Mouse (Mus musculus) stomach, embryonic 16.5 days (tissue): Measurements from ENCODE around the gene Farp1. TPM values are rescaled to one million over a fixed set of nuclear protein-coding genes. Genes with fewer than 3 reads are reported as not detected.
A peak's percentile ranks its signal among the peaks of the same experiment; 100 is the strongest.

Experiments
- ATAC-seq: fragments of 200-750 bp; cut with Nextera tagmentation; 2 replicates; pipeline ENCODE4 v1.8.0; 2017; ENCODE audit warnings: moderate number of reproducible peaks, moderate TSS enrichment; ENCODE audit not compliant: insufficient read depth, low FRiP score
- H3K27ac ChIP-seq: fragments of 300-500 bp; sonication (generic); 2 replicates; pipeline ENCODE4 v1.5.1; 2014; ENCODE audit warnings: low read length
- H3K27me3 ChIP-seq: fragments of 300-500 bp; sonication (generic); 2 replicates; pipeline ENCODE4 v1.6.1; 2014; ENCODE audit warnings: low read length, control low read depth, mixed read lengths; ENCODE audit not compliant: control insufficient read depth, insufficient read depth
- H3K36me3 ChIP-seq: fragments of 300-500 bp; sonication (generic); 2 replicates; pipeline ENCODE4 v1.6.1; 2014; ENCODE audit warnings: low read length; ENCODE audit not compliant: control insufficient read depth, insufficient read depth
- H3K4me1 ChIP-seq: fragments of 300-500 bp; sonication (generic); 2 replicates; pipeline ENCODE4 v1.6.1; 2014; ENCODE audit warnings: low read length, control low read depth, mixed read lengths; ENCODE audit not compliant: control insufficient read depth, insufficient read depth
- H3K4me2 ChIP-seq: fragments of 300-500 bp; sonication (generic); 2 replicates; pipeline ENCODE4 v1.6.1; 2014; ENCODE audit warnings: low read depth, low read length, mixed read lengths
- H3K4me3 ChIP-seq: fragments of 300-500 bp; sonication (generic); replicated peaks from 2 replicates; pipeline ENCODE4 v1.5.1; 2014; ENCODE audit warnings: mild to moderate bottlenecking, low read length
- H3K9ac ChIP-seq: fragments of 300-500 bp; sonication (generic); 2 replicates; pipeline ENCODE4 v1.6.1; 2014; ENCODE audit warnings: low read length
- H3K9me3 ChIP-seq: fragments of 300-500 bp; sonication (generic); replicated peaks from 2 replicates; pipeline ENCODE4 v1.6.1; 2016; ENCODE audit warnings: low read length, control low read depth; ENCODE audit not compliant: control insufficient read depth
- WGBS: fragments of 180-500 bp; shearing (Covaris S2); extraction: QIAGEN DNeasy Blood & Tissue Kit; methylation state at CpG from one replicate; pipeline ENCODE4 v1.1.7; 2014; 5-methylcytosine and 5-hydroxymethylcytosine counted together
- polyA plus RNA-seq: library from polyadenylated mRNA; unstranded; fragments of >200 nt; fragmentation: Nextera tagmentation; extraction: Ambion mirVana; gene quantifications from 2 replicates; pipeline ENCODE4 v1.2.1, GENCODE M21; 2015

Farp1 gene
- polyA plus RNA-seq, 1 experiment from 2014 or later = 15.2 TPM

DNA sequence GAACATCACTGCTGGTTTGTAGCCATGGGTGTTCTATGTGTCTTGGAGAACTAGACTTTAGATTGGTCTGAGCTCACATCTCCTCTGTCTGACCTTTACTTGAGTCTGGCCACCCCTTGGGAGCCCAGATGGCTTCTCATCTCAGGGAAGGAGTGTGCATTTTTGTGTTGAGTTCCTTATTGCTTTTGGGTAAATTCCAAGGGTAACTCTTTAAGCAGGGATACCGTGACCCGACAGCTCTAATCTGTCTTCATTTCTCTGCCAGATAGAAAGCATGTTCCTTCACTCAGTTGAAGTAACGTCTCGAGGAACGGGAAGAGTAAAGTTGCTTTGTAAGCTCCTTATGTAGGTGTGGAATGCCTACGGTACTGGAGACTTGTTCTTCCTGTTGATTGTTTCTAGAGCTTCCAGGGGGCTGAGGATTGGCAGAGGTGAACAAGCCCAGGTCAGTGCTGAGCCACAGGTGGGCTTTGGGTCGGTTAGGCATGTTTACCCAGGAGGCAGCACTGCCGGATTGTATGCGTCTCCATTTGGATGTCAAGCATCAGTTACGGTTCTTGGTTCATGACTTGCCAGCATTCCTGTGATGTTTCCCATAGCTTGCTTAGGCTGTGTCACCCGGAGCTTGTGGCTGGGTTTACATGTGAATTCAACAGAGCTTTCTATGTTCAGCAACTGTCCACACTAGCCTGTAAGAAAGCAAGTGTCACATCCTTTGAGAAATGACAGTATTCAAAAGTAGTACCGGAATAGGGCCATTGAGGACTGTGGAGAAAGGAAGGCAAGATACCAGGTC is 62.8 kb downstream of the Farp1 start:
- 50% methylated on average over 12 of the region's 12 CpGs for WGBS
- Histone ChIP-seq H3K4me2 (no peak overlapping the region), H3K4me1 (peaks cover 26% of the 10 kb centered on the region), H3K27me3 (no peaks in the 10 kb centered on the region), H3K4me3 (no peak overlapping the region), H3K36me3 (no peaks in the 10 kb centered on the region), H3K9ac (no peak overlapping the region), H3K27ac (no peak overlapping the region), H3K9me3 (no peaks in the 10 kb centered on the region)
- no peak for ATAC-seq

GRCm38 (mm10) chr14:121099120-121099519 is 64.1 kb downstream of the Farp1 start:
- H3K9ac ChIP-seq = no peak overlapping the region
- no peak overlapping the region for H3K4me3 ChIP-seq
- H3K4me2 ChIP-seq = no peak overlapping the region
- no peak for ATAC-seq
- no peaks in the 10 kb centered on the region for H3K9me3 ChIP-seq
- 58% methylated on average over 8 of the region's 8 CpGs for WGBS
- H3K4me1 ChIP-seq = peaks cover 26% of the 10 kb centered on the region
- no peak overlapping the region for H3K27ac ChIP-seq
- no peaks in the 10 kb centered on the region for H3K27me3 ChIP-seq
- no peaks in the 10 kb centered on the region for H3K36me3 ChIP-seq

GRCm38 (mm10) chr14:121099876-121100275 is 64.9 kb downstream of the Farp1 start:
- H3K4me2 ChIP-seq = no peak overlapping the region
- no peaks in the 10 kb centered on the region for H3K27me3 ChIP-seq
- no peak overlapping the region for H3K9ac ChIP-seq
- H3K36me3 ChIP-seq = no peaks in the 10 kb centered on the region
- ATAC-seq = no peak
- no peak overlapping the region for H3K4me3 ChIP-seq
- WGBS = 66% methylated on average over 2 of the region's 2 CpGs
- H3K9me3 ChIP-seq = no peaks in the 10 kb centered on the region
- peaks cover 29% of the 10 kb centered on the region for H3K4me1 ChIP-seq
- H3K27ac ChIP-seq = no peak overlapping the region

DNA sequence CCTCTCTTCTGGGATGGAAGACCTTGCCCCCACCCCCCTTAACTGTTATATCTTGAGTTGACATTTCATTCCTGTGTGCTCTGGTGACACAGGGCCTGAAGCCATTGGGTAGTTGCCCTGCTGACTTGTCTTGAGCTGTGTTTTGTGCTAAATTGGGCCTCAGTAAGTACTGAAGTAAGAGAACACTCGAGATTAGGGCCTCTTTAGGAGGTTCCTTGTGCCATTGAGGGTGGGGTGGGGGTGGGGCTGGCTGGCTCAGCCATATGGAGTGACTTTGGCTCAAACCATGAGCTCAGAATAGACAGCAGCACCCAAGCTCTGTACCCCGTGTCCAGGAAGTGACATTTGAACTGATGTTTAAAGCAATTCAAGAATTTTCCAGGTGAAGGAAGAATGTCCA is 65.8 kb downstream of the Farp1 start:
- no peak for ATAC-seq
- Histone ChIP-seq H3K27me3 (no peaks in the 10 kb centered on the region), H3K4me3 (no peak overlapping the region), H3K27ac (no peak overlapping the region), H3K4me1 (peaks cover 37% of the 10 kb centered on the region), H3K4me2 (no peak overlapping the region), H3K9ac (no peak overlapping the region), H3K9me3 (no peaks in the 10 kb centered on the region), H3K36me3 (no peaks in the 10 kb centered on the region)
- WGBS = 35% methylated on average over 2 of the region's 2 CpGs

- Histone ChIP-seq H3K4me2 (no peak overlapping the region), H3K4me1 (peaks cover 44% of the 10 kb centered on the region), H3K9ac (no peak overlapping the region), H3K27me3 (no peaks in the 10 kb centered on the region), H3K36me3 (no peaks in the 10 kb centered on the region), H3K9me3 (no peaks in the 10 kb centered on the region), H3K27ac (peak overlapping the region; percentile 25; the same call in 1 of the 2 replicates), H3K4me3 (no peak overlapping the region)
- no peak for ATAC-seq
- WGBS = 60% methylated on average over 5 of the region's 5 CpGs
Observed at GRCm38 (mm10) chr14:121101531-121101930, 66.5 kb downstream of the Farp1 start.

GRCm38 (mm10) chr14:121102599-121102998 is 67.6 kb downstream of the Farp1 start:
- H3K4me1 ChIP-seq = peaks cover 48% of the 10 kb centered on the region
- H3K36me3 ChIP-seq = no peaks in the 10 kb centered on the region
- no peak overlapping the region for H3K9ac ChIP-seq
- ATAC-seq = no peak
- no peak overlapping the region for H3K4me3 ChIP-seq
- no peak overlapping the region for H3K4me2 ChIP-seq
- WGBS = 89% methylated on average over 5 of the region's 5 CpGs
- peak overlapping the region; percentile 13; the same call in 1 of the 2 replicates for H3K27ac ChIP-seq
- H3K9me3 ChIP-seq = no peaks in the 10 kb centered on the region
- H3K27me3 ChIP-seq = no peaks in the 10 kb centered on the region

DNA sequence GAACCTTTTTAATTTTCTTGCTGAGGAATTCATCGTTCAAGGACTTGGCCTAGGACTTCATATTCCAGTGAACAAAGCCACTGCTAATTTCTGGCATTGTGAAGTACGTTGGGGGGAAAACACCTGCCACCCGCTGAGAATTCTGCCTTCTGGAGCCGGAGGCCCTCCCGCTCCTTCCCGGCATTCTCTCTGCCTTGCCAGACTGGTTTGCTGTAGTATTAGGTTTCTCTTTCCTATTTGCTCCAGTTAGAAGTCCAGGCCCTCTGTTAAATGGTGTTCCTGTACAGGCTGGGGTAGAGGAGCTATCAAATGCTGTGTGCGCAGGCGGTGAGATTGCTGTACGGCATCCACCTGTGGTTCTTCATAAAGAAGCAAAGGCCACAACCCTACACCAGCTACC is 68.5 kb downstream of the Farp1 start:
- Histone ChIP-seq H3K9ac (no peak overlapping the region), H3K4me2 (no peak overlapping the region), H3K4me3 (no peak overlapping the region), H3K27me3 (no peaks in the 10 kb centered on the region), H3K36me3 (no peaks in the 10 kb centered on the region), H3K9me3 (no peaks in the 10 kb centered on the region), H3K4me1 (peaks cover 56% of the 10 kb centered on the region), H3K27ac (peak overlapping the region; percentile 53)
- peak; percentile 64 for ATAC-seq
- 61% methylated on average over 9 of the region's 9 CpGs for WGBS

DNA sequence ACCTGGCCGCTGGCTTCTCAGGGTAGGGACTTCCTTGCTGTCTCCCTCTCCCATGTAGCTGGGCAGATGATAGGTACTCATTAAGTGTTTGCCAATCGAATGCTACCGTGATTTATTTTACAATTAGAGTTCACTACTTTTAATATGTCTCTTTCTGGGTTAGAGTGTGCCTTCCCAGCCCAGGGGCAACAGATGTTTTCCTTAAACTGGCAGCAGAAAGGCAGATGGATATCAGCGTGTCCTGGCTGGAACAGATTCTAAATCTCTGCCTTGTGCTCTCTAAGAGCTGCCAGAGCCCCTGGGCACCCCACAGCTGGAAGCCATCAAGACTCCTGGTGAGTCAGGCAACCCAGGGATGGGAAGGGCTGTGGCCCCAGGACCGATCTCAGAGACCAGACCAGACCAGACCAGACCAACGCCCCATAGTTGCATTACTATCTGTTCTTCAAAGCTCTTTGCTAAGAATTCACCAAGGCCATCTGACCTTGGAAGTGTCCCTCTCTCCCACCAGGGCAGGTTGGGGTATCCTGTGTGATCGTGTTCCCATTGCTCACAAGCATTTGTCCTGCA is 69.8 kb downstream of the Farp1 start:
- Histone ChIP-seq H3K9ac (no peak overlapping the region), H3K27ac (no peak overlapping the region), H3K9me3 (no peaks in the 10 kb centered on the region), H3K4me1 (peaks cover 59% of the 10 kb centered on the region), H3K4me3 (no peak overlapping the region), H3K4me2 (no peak overlapping the region), H3K27me3 (no peaks in the 10 kb centered on the region), H3K36me3 (no peaks in the 10 kb centered on the region)
- WGBS = 50% methylated on average over 7 of the region's 7 CpGs
- no peak for ATAC-seq

GRCm38 (mm10) chr14:121106906-121107305 is 71.9 kb downstream of the Farp1 start:
- Histone ChIP-seq H3K9me3 (no peaks in the 10 kb centered on the region), H3K36me3 (no peaks in the 10 kb centered on the region), H3K27me3 (no peaks in the 10 kb centered on the region), H3K4me1 (peaks cover 45% of the 10 kb centered on the region), H3K27ac (no peak overlapping the region), H3K4me3 (no peak overlapping the region), H3K4me2 (no peak overlapping the region), H3K9ac (no peak overlapping the region)
- peak; percentile 6; the same call in 1 of the 2 replicates for ATAC-seq
- 54% methylated on average over 4 of the region's 4 CpGs for WGBS
